Mouse (Mus musculus) adipocyte (in vitro differentiated cells): ENCODE results near the gene Ripk3.

Experiments used
- DNase-seq: peaks from one replicate; pipeline ENCODE4 v3.0.0-alpha.2; 2016; ENCODE audit warnings: low spot score

Ripk3 gene

GRCm38 (mm10) chr14:55761163-55761562 lies 27.5 kb downstream of the Ripk3 start, which contains the start of gene Ltb4r2:
Gene Ltb4r2, plus strand, starts transcription at chr14:55761428.
- no peak for DNase-seq

GRCm38 (mm10) chr14:55760156-55760555 lies 28.5 kb downstream of the Ripk3 start:
- DNase-seq: peak; percentile 72

DNA sequence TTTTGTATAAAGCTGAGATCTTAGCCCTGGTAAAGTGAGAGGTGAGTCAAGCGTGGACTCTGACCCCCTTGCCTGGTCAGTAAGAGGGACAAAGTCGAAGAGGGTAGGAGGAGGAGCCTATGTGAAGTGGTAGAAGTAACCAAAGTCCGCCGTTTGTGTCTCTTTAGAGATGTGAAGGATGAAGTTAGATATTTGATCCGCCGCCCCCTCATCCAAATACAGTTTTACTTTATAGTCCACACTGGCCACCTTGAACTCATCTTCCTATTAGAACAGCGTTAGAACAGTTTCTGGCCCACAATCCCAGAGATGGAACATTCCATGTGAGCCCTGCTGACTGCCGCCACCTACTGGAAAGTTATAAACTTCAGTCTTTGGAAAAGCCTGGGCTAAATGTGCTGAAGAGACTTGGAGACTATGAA lies 30.3 kb downstream of the Ripk3 start, which contains the start of gene Cideb:
Gene Cideb (minus strand): TSS at position 96 of the 422 bp plus-strand sequence.
- peak; percentile 68 for DNase-seq

DNA sequence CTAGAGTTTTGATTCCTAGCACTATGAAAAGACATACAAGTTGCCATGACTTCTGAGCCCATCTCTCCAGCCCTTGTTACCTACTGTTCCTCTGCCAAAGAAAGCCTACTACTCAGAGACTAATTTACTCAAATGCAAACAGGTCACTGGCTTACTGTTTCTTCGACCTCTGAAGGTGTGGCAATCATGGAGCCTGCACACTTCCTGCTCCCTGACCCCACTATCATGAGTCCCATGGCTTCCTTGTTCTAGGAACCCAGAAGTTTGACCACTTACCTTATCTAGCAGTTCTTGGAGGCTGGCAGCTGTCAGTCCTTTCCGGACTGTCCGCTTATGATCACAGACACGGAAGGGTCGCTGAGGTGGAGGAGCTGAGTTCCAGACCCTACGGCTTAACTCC lies 31.1 kb downstream of the Ripk3 start:
- no peak for DNase-seq

DNA sequence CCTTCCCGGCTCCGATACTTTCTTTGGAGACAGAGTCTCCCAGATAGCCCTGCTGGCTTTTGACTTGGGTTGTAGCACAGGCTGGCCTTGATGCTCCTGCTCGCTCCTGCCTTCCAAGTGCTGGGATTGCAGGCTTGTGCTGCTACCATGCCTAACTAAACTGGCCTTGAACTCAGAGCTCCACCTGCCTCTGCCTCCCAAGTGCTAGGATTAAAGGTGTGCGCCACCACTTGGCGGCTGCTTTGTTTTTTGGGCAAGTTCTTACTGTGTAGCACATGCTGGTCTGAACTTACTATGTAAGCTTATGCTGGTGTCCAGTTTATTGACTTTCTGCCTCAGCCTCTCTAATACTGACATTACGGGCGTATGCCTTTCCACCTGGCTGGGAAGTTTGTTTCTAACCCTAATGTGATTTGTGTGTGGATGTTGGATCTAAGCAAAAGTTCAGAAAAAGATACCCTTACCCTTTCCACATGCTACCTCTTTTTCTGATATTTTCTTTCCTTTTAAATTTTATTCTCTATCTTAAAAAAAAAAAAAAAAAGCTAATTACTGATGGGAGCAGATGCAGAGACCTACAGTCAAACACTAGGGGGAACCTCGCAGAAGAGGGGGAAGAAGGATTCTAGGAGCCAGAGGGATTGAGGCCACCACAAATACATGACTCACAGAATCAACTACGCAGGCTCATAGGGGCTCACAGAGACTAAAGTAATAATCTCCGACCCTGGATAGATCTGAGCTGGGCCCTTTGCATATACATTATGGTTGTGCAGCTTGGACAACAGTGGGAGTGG lies 41.4 kb downstream of the Ripk3 start:
- no peak for DNase-seq

DNA sequence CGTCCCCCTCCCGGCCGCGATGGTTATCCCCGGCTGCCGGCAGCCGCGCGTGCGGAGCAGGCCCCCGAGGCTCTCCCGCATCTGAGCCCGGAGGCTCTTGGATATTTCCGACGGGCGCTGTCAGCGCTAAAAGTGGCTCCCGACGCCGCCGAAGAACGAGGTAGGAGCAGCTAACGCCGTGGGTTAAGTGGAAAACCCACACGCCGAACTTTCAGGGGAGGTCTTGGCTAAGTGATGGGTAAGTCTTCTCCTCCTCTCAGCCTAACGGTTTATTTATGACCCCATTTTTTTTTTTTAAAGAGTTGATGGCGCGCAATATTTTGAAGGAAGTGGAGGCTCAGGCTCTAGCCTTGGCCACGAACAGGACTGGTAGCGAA lies 42.8 kb downstream of the Ripk3 start:
- DNase-seq: no peak

- DNase-seq: peak; percentile 74
These were observed 43.3 kb downstream of the Ripk3 start, which contains the start of the genes Dhrs1 and Nop9 for GRCm38 (mm10) chr14:55745180-55745860. Gene Dhrs1, minus strand, starts transcription at chr14:55745690. Gene Nop9, plus strand, starts transcription at chr14:55745693.

- peak; percentile 81 for DNase-seq
These were observed 45.0 kb downstream of the Ripk3 start for GRCm38 (mm10) chr14:55743711-55744110.

DNA sequence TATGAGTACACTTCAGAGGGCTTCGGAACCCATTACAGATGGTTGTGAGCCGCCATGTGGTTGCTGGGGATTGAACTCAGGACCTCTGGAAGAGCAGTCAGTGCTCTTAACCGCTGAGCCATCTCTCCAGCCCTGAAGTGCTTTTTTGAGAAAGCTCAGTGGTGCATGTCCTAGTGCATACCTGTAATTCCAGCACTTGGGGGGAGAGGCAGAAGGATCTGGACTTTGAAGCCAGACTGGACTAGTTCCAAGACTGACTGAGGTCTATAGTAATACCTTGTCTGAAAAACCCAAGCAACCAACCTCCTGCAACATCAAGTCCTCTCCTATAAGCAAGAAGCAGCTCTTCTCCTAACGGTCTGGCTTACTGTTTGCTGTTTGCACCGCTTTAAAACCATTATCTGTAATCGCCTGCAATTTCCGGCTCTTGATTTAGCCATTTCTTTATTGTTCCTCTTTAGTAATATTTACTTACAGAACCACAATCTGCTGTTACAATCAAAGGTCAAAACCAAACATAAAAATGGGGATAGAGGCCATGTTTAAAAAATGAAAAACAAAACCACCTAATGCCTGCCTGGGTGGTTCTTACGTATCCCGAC lies 51.5 kb downstream of the Ripk3 start:
- no peak for DNase-seq

GRCm38 (mm10) chr14:55735758-55736157 lies 52.9 kb downstream of the Ripk3 start:
- no peak for DNase-seq

GRCm38 (mm10) chr14:55735334-55735733 lies 53.3 kb downstream of the Ripk3 start:
- no peak for DNase-seq
